Mouse (Mus musculus): Measurements from ENCODE around the gene Vdac2. TPM values are rescaled to one million over a fixed set of nuclear protein-coding genes. Genes with fewer than 3 reads are reported as not detected.

Vdac2 gene
- total and polyA plus RNA-seq, 2 experiments from 2014 or later: 204 to 294 TPM

- Histone ChIP-seq H3K9me3 (ENCODE audit: low read length) (no peaks in the 10 kb centered on the region), H3K4me3 (ENCODE audit: low read depth, low read length) (peak overlapping the region; percentile 76), H3K4me2 (ENCODE audit: low read depth) (peak overlapping the region; percentile 100), H3K27ac (ENCODE audit: low read depth, low read length) (peak overlapping the region; percentile 78), H3K27me3 (ENCODE audit: insufficient read depth, low read length) (no peaks in the 10 kb centered on the region), H3K36me3 (ENCODE audit: insufficient read depth) (peaks cover 28% of the 10 kb centered on the region), H3K9ac (peak overlapping the region; percentile 92), H3K4me1 (ENCODE audit: insufficient read depth) (no peaks in the 10 kb centered on the region)
- DNase-seq (peak; percentile 78), ATAC-seq (peak; percentile 54)
- no peak for TF ChIP-seq CTCF (IDR thresholded peaks at IDR 0.05; ENCODE audit: low read depth)
- 1% methylated on average over 50 of the region's 50 CpGs for WGBS
Measured at GRCm38 (mm10) chr14:21847381-21848165, 22.5 kb downstream of the Vdac2 start.

GRCm38 (mm10) chr14:21848166-21849154, 23.4 kb downstream of the Vdac2 start, which contains the start of gene Comtd1:
Comtd1 (minus strand) TSS chr14:21848977.
- Histone ChIP-seq H3K9me3 (ENCODE audit: low read length) (no peaks in the 10 kb centered on the region), H3K27me3 (ENCODE audit: insufficient read depth, low read length) (no peaks in the 10 kb centered on the region), H3K27ac (ENCODE audit: low read depth, low read length) (peak within 1 kb of the TSS; percentile 78), H3K4me3 (ENCODE audit: low read depth, low read length) (peak within 1 kb of the TSS; percentile 76), H3K4me1 (ENCODE audit: insufficient read depth) (no peaks in the 10 kb centered on the region), H3K4me2 (ENCODE audit: low read depth) (peak within 1 kb of the TSS; percentile 100), H3K36me3 (ENCODE audit: insufficient read depth) (peaks cover 25% of the 10 kb centered on the region), H3K9ac (peak within 1 kb of the TSS; percentile 92)
- ATAC-seq: peak; percentile 82
- WGBS: 2% methylated on average over 51 of the region's 51 CpGs
- peak; percentile 100 for TF ChIP-seq CTCF (IDR thresholded peaks at IDR 0.05; ENCODE audit: low read depth)
- peak; percentile 96 for DNase-seq

GRCm38 (mm10) chr14:21849524-21850418, 24.7 kb downstream of the Vdac2 start:
- Histone ChIP-seq H3K4me2 (ENCODE audit: low read depth) (no peak overlapping the region), H3K4me3 (ENCODE audit: low read depth, low read length) (no peak overlapping the region), H3K9ac (no peak overlapping the region), H3K27me3 (ENCODE audit: insufficient read depth, low read length) (no peaks in the 10 kb centered on the region), H3K4me1 (ENCODE audit: insufficient read depth) (no peaks in the 10 kb centered on the region), H3K36me3 (ENCODE audit: insufficient read depth) (peaks cover 18% of the 10 kb centered on the region), H3K27ac (ENCODE audit: low read depth, low read length) (no peak overlapping the region), H3K9me3 (ENCODE audit: low read length) (no peaks in the 10 kb centered on the region)
- TF ChIP-seq CTCF (IDR thresholded peaks at IDR 0.05; ENCODE audit: low read depth): no peak
- 90% methylated on average over 13 of the region's 13 CpGs for WGBS
- no peak for DNase-seq
- no peak for ATAC-seq

- no peaks in the 10 kb centered on the region for H3K4me1 ChIP-seq (ENCODE audit: insufficient read depth)
- ATAC-seq (no peak), DNase-seq (no peak)
- 92% methylated on average over 24 of the region's 24 CpGs for WGBS
- H3K4me3 ChIP-seq (ENCODE audit: low read depth, low read length): no peak overlapping the region
- H3K27me3 ChIP-seq (ENCODE audit: insufficient read depth, low read length): no peaks in the 10 kb centered on the region
- TF ChIP-seq CTCF (IDR thresholded peaks at IDR 0.05; ENCODE audit: low read depth): no peak
- no peak overlapping the region for H3K9ac ChIP-seq
- H3K4me2 ChIP-seq (ENCODE audit: low read depth): no peak overlapping the region
- peaks cover 10% of the 10 kb centered on the region for H3K36me3 ChIP-seq (ENCODE audit: insufficient read depth)
- no peak overlapping the region for H3K27ac ChIP-seq (ENCODE audit: low read depth, low read length)
- H3K9me3 ChIP-seq (ENCODE audit: low read length): no peaks in the 10 kb centered on the region
Measured at GRCm38 (mm10) chr14:21850419-21851127, 25.5 kb downstream of the Vdac2 start.

GRCm38 (mm10) chr14:21851996-21852791, 27.2 kb downstream of the Vdac2 start:
- no peak for DNase-seq
- Histone ChIP-seq H3K4me1 (ENCODE audit: insufficient read depth) (no peaks in the 10 kb centered on the region), H3K9me3 (ENCODE audit: low read length) (no peaks in the 10 kb centered on the region), H3K36me3 (ENCODE audit: insufficient read depth) (no peaks in the 10 kb centered on the region), H3K9ac (no peak overlapping the region), H3K4me3 (ENCODE audit: low read depth, low read length) (no peak overlapping the region), H3K27ac (ENCODE audit: low read depth, low read length) (no peak overlapping the region), H3K4me2 (ENCODE audit: low read depth) (no peak overlapping the region), H3K27me3 (ENCODE audit: insufficient read depth, low read length) (no peaks in the 10 kb centered on the region)
- TF ChIP-seq CTCF (IDR thresholded peaks at IDR 0.05; ENCODE audit: low read depth): no peak
- 83% methylated on average over 16 of the region's 16 CpGs for WGBS
- ATAC-seq: no peak
